Mouse (Mus musculus) mature B cell (primary cell): ENCODE data around the gene Cryba4.

Experiments used
- in situ Hi-C: fragments of 300-500 bp; cut with MboI; formaldehyde crosslinking; loops from 2 replicates; pipeline ENCODE4 v1.14.3; 2019

The Cryba4 gene

GRCm38 (mm10) chr5:112238781-112239482, 13.4 kb downstream of the Cryba4 start:
- in situ Hi-C loops = loop anchor here (25.0 kb wide), 1 partner anchor 198 kb away; the partner anchor contains the start of gene Gm6588

- in situ Hi-C loops = loop anchor here (25.0 kb wide), 1 partner anchor 199 kb away; the partner anchor contains the start of gene Gm6588
Observed at GRCm38 (mm10) chr5:112237866-112238570, 14.3 kb downstream of the Cryba4 start.

- in situ Hi-C loops = loop anchor here (25.0 kb wide), 1 partner anchor 200 kb away; the partner anchor contains the start of gene Gm6588
Observed at GRCm38 (mm10) chr5:112237439-112237838, 14.9 kb downstream of the Cryba4 start.

- in situ Hi-C loops = loop anchor here (25.0 kb wide), 1 partner anchor 201 kb away; the partner anchor contains the start of gene Gm6588
Observed at GRCm38 (mm10) chr5:112236631-112237030, 15.7 kb downstream of the Cryba4 start.

- in situ Hi-C loops = loop anchor here (25.0 kb wide), 1 partner anchor 201 kb away; the partner anchor contains the start of gene Gm6588
Observed at GRCm38 (mm10) chr5:112235806-112236205, 16.5 kb downstream of the Cryba4 start.

GRCm38 (mm10) chr5:112228240-112229076, 23.9 kb downstream of the Cryba4 start:
- in situ Hi-C loops = loop anchor here (25.0 kb wide), 1 partner anchor 209 kb away; the partner anchor contains the start of gene Gm6588

- in situ Hi-C loops = loop anchor here (25.0 kb wide), 1 partner anchor 209 kb away; the partner anchor contains the start of gene Gm6588
Observed at GRCm38 (mm10) chr5:112227898-112228239, 24.4 kb downstream of the Cryba4 start.

- in situ Hi-C loops = loop anchor here (25.0 kb wide), 1 partner anchor 210 kb away; the partner anchor contains the start of gene Gm6588
Observed at GRCm38 (mm10) chr5:112227354-112227753, 25.0 kb downstream of the Cryba4 start.

- in situ Hi-C loops = loop anchor here (25.0 kb wide), 1 partner anchor 212 kb away; the partner anchor contains the start of gene Gm6588
Observed at GRCm38 (mm10) chr5:112225591-112225990, 26.7 kb downstream of the Cryba4 start.

- in situ Hi-C loops = no loop called here
Observed at GRCm38 (mm10) chr5:112220203-112220602, 32.1 kb downstream of the Cryba4 start.

- in situ Hi-C loops = no loop called here
Observed at GRCm38 (mm10) chr5:112219398-112219797, 32.9 kb downstream of the Cryba4 start.

- in situ Hi-C loops = no loop called here
Observed at GRCm38 (mm10) chr5:112218679-112219078, 33.6 kb downstream of the Cryba4 start.

GRCm38 (mm10) chr5:112217031-112217430, 35.3 kb downstream of the Cryba4 start:
- in situ Hi-C loops = no loop called here

- in situ Hi-C loops = no loop called here
Observed at GRCm38 (mm10) chr5:112216335-112216734, 36.0 kb downstream of the Cryba4 start.

- in situ Hi-C loops = no loop called here
Observed at GRCm38 (mm10) chr5:112215801-112216251, 36.5 kb downstream of the Cryba4 start.

GRCm38 (mm10) chr5:112215291-112215751, 37.0 kb downstream of the Cryba4 start:
- in situ Hi-C loops = no loop called here

GRCm38 (mm10) chr5:112214419-112214818, 37.9 kb downstream of the Cryba4 start:
- in situ Hi-C loops = no loop called here

- in situ Hi-C loops = no loop called here
Observed at GRCm38 (mm10) chr5:112213331-112214240, 38.7 kb downstream of the Cryba4 start.

GRCm38 (mm10) chr5:112212711-112213264, 39.5 kb downstream of the Cryba4 start:
- in situ Hi-C loops = no loop called here

- in situ Hi-C loops = no loop called here
Observed at GRCm38 (mm10) chr5:112211911-112212310, 40.4 kb downstream of the Cryba4 start.
